Comparison of ENCODE assay signal across 8 mouse cellular contexts in the genomic region with DNA sequence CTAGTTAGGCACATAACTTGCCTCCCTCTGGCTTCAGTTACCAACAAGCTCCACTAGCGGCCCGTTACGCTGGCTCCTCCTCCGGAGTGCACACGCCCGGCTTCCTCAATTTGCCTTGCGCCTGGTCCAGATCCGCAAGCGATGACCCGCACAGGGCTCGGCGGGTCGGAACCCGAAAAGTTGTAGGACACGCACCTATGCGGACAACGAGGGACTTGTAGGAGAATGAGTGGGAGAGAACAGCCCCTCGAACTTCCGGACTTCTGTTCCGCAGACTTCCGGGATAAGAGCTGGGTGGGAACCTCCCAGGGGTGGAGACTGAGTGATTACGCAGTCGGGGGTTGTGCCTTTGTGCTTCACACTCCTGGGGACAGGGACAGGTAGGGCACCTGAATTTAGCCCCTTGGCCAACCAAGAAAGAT. TPM values are rescaled to one million over a fixed set of nuclear protein-coding genes. Genes with fewer than 3 reads are reported as not detected.
DNase-seq lines count a peak whose midpoint lies in the region; ATAC-seq and TF ChIP-seq lines count a peak whose summit lies in the region.

Gene Cybc1, minus strand, starts transcription at position 305 of the 422 bp plus-strand sequence.

- under 1% methylated on average over 23 of the region's 23 CpGs for WGBS in cerebellum, adult 2 months
- WGBS in lung, embryonic 15.5 days, result under 1% methylated on average over 23 of the region's 23 CpGs
- under 1% methylated on average over 23 of the region's 23 CpGs for WGBS in olfactory bulb, adult 2 months
- WGBS in thymus, adult 2 months, result under 1% methylated on average over 23 of the region's 23 CpGs

- DNase-seq in MN1 (ENCODE audit: low spot score), result peak; percentile 81
- peak; percentile 79 to 81 for DNase-seq in cerebellum, adult 2 months
- peak; percentile 80 for DNase-seq in forelimb bud, embryonic 11.5 days (ENCODE audit: low read depth, low spot score)
- DNase-seq in heart, postnatal 4 days, result peak; percentile 71
- peak; percentile 46 to 63 for DNase-seq in layer of hippocampus, adult 8-10 months (ENCODE audit: low spot score in 2 of 2)
- peak; percentile 84 for DNase-seq in thymus, adult 2 months

- H3K36me3 ChIP-seq in lung, embryonic 15.5 days, result peaks cover 25% of the 10 kb centered on the region
- peaks cover 32% of the 10 kb centered on the region for H3K36me3 ChIP-seq in thymus, adult 2 months (ENCODE audit: control insufficient read depth, insufficient read depth, low read length)

- no peak for TF ChIP-seq CTCF in cerebellum, adult 2 months (IDR thresholded peaks at IDR 0.05; ENCODE audit: borderline replicate concordance, insufficient read depth, low read depth, low read length)
- TF ChIP-seq CTCF in olfactory bulb, adult 2 months (IDR thresholded peaks at IDR 0.05; ENCODE audit: insufficient read depth, low read depth, low read length), result no peak; the same call in 1 of the 2 replicates
- peak; percentile 72; the same call in 1 of the 2 replicates for TF ChIP-seq CTCF in thymus, adult 2 months (IDR thresholded peaks at IDR 0.05; ENCODE audit: borderline replicate concordance, control insufficient read depth, extremely low read depth, insufficient read depth, low read length, poor library complexity)

- H3K9me3 ChIP-seq in lung, embryonic 15.5 days, result no peaks in the 10 kb centered on the region

- H3K9ac ChIP-seq in lung, embryonic 15.5 days, result peak within 1 kb of the TSS; percentile 76

- H3K4me3 ChIP-seq in cerebellum, adult 2 months (replicated peaks; ENCODE audit: insufficient read depth, low read depth, low read length), result peak within 1 kb of the TSS; percentile 96
- H3K4me3 ChIP-seq in lung, embryonic 15.5 days, result peak within 1 kb of the TSS; percentile 93
- peak within 1 kb of the TSS; percentile 69 for H3K4me3 ChIP-seq in olfactory bulb, adult 2 months (ENCODE audit: insufficient read depth, low read depth, low read length)
- H3K4me3 ChIP-seq in thymus, adult 2 months (ENCODE audit: control insufficient read depth, insufficient read depth, low read length), result peak within 1 kb of the TSS; percentile 92

- peak; percentile 89 for ATAC-seq in lung, embryonic 15.5 days (ENCODE audit: borderline replicate concordance, extremely low read depth, low FRiP score, low TSS enrichment)

- H3K27ac ChIP-seq in cerebellum, adult 2 months (ENCODE audit: insufficient read depth, low read length), result peak within 1 kb of the TSS; percentile 15; the same call in 1 of the 2 replicates
- peak within 1 kb of the TSS; percentile 86 for H3K27ac ChIP-seq in lung, embryonic 15.5 days
- H3K27ac ChIP-seq in olfactory bulb, adult 2 months (ENCODE audit: insufficient read depth, low read depth, low read length), result no peak within 1 kb of the TSS
- H3K27ac ChIP-seq in thymus, adult 2 months (ENCODE audit: control insufficient read depth, insufficient read depth, low read length), result peak within 1 kb of the TSS; percentile 78

- peak; percentile 77; the same call in 1 of the 2 replicates for TF ChIP-seq POLR2A in cerebellum, adult 2 months (IDR thresholded peaks at IDR 0.05; ENCODE audit: borderline replicate concordance, insufficient read depth, low read length)
- peak; percentile 20; the same call in 1 of the 2 replicates for TF ChIP-seq POLR2A in olfactory bulb, adult 2 months (IDR thresholded peaks at IDR 0.05; ENCODE audit: insufficient read depth, low read depth, low read length)
- peak; percentile 79 for TF ChIP-seq POLR2A in thymus, adult 2 months (IDR thresholded peaks at IDR 0.05; ENCODE audit: control insufficient read depth, extremely low read depth, insufficient read depth, low read length, poor library complexity)

- H3K4me1 ChIP-seq in cerebellum, adult 2 months (ENCODE audit: control insufficient read depth, insufficient read depth, low read length), result peaks cover 5% of the 10 kb centered on the region; the same call in 1 of the 2 replicates
- peaks cover 26% of the 10 kb centered on the region for H3K4me1 ChIP-seq in lung, embryonic 15.5 days
- peaks cover 10% of the 10 kb centered on the region for H3K4me1 ChIP-seq in olfactory bulb, adult 2 months (ENCODE audit: control insufficient read depth, insufficient read depth, low read length)
- H3K4me1 ChIP-seq in thymus, adult 2 months (replicated peaks; ENCODE audit: control insufficient read depth, insufficient read depth, low read length), result peaks cover 10% of the 10 kb centered on the region

- peak within 1 kb of the TSS; percentile 91 for H3K4me2 ChIP-seq in lung, embryonic 15.5 days

- no peaks in the 10 kb centered on the region for H3K27me3 ChIP-seq in cerebellum, adult 2 months (ENCODE audit: control insufficient read depth, insufficient read depth, low read length)
- no peaks in the 10 kb centered on the region for H3K27me3 ChIP-seq in lung, embryonic 15.5 days
- H3K27me3 ChIP-seq in thymus, adult 2 months (ENCODE audit: control insufficient read depth, insufficient read depth, low read length), result no peaks in the 10 kb centered on the region

RNA-seq across cellular contexts. Expression of gene Cybc1, which starts in this region (rescaled TPM):
- 36.2 and 37.4 TPM in 2 replicates for polyA plus RNA-seq in cerebellum, adult 2 months (2012; rRNA removed)
- total RNA-seq in heart, postnatal 4 days (2021), result 10 to 100 TPM; 11.8 to 12.5 TPM
- total RNA-seq in layer of hippocampus, adult 8-10 months (2022), result 10 to 100 TPM; 22.1 to 25.3 (median 24.3) TPM
- 35.2 and 35.3 TPM in 2 replicates for polyA plus RNA-seq in lung, embryonic 15.5 days (2015; fragmentation: Nextera tagmentation; extraction: Ambion mirVana)
- not detected in 2 replicates for polyA plus RNA-seq in olfactory bulb, adult 2 months (2012; ENCODE audit: insufficient read depth, insufficient read length, low replicate concordance, missing spikeins)
- 87.4 and 106 TPM in 2 replicates for polyA plus RNA-seq in thymus, adult 2 months (2012; rRNA removed)

Comparison
In these comparisons a context has a peak if more than half of its experiments do, and no peak if none do; other contexts are left out.
1. RNA of gene Cybc1 (polyA plus RNA-seq): 87.4 to 106 TPM in thymus, adult 2 months, 36.2 to 37.4 TPM in cerebellum, adult 2 months and 35.2 to 35.3 TPM in lung, embryonic 15.5 days; not detected in olfactory bulb, adult 2 months; every median in the first group is over 10 times any median in the second.
2. POLR2A ChIP-seq: peak in every context shown above with its lines; median percentile 79 in thymus, adult 2 months; 77 in cerebellum, adult 2 months; 20 in olfactory bulb, adult 2 months.
3. Peak in every context shown above with its lines, with median percentiles within 50 percentile points of each other: DNase-seq and H3K4me3 ChIP-seq.